Mouse (Mus musculus): ENCODE results near the gene Tmem150a. TPM values are rescaled to one million over a fixed set of nuclear protein-coding genes. Genes with fewer than 3 reads are reported as not detected.

The Tmem150a gene
- polyA plus RNA-seq, 1 experiment from 2014 or later: 13.8 TPM

GRCm38 (mm10) chr6:72374820-72375563, 19.7 kb downstream of the Tmem150a start:
- Histone ChIP-seq H3K4me3 (ENCODE audit: low read length) (no peak overlapping the region), H3K27ac (ENCODE audit: low read length) (peak overlapping the region; percentile 9), H3K9ac (ENCODE audit: low read length) (no peak overlapping the region), H3K27me3 (ENCODE audit: control insufficient read depth, insufficient read depth, low read length) (no peaks in the 10 kb centered on the region), H3K9me3 (replicated peaks; ENCODE audit: control insufficient read depth, low read length) (no peaks in the 10 kb centered on the region), H3K36me3 (ENCODE audit: control insufficient read depth, insufficient read depth) (no peaks in the 10 kb centered on the region), H3K4me1 (ENCODE audit: control insufficient read depth, insufficient read depth, low read length) (peaks cover 16% of the 10 kb centered on the region), H3K4me2 (ENCODE audit: low read depth, low read length) (no peak overlapping the region)
- no peak for ATAC-seq (replicated peaks; ENCODE audit: extremely low read depth, insufficient read depth, low FRiP score)
- 61% methylated on average over 15 of the region's 15 CpGs for WGBS

GRCm38 (mm10) chr6:72378510-72379234, 23.4 kb downstream of the Tmem150a start:
- Histone ChIP-seq H3K4me3 (ENCODE audit: low read length) (peak overlapping the region; percentile 60), H3K27ac (ENCODE audit: low read length) (peak overlapping the region; percentile 68; the same call in 1 of the 2 replicates), H3K27me3 (ENCODE audit: control insufficient read depth, insufficient read depth, low read length) (no peaks in the 10 kb centered on the region), H3K4me1 (ENCODE audit: control insufficient read depth, insufficient read depth, low read length) (peaks cover 3% of the 10 kb centered on the region; the same call in 1 of the 2 replicates), H3K9ac (ENCODE audit: low read length) (no peak overlapping the region), H3K36me3 (ENCODE audit: control insufficient read depth, insufficient read depth) (no peaks in the 10 kb centered on the region), H3K9me3 (replicated peaks; ENCODE audit: control insufficient read depth, low read length) (no peaks in the 10 kb centered on the region), H3K4me2 (ENCODE audit: low read depth, low read length) (peak overlapping the region; percentile 57)
- no peak for ATAC-seq (replicated peaks; ENCODE audit: extremely low read depth, insufficient read depth, low FRiP score)
- WGBS: 87% methylated on average over 8 of the region's 8 CpGs

- H3K36me3 ChIP-seq (ENCODE audit: control insufficient read depth, insufficient read depth): peaks cover 1% of the 10 kb centered on the region; the same call in 1 of the 2 replicates
- H3K4me1 ChIP-seq (ENCODE audit: control insufficient read depth, insufficient read depth, low read length): peaks cover 3% of the 10 kb centered on the region; the same call in 1 of the 2 replicates
- H3K27me3 ChIP-seq (ENCODE audit: control insufficient read depth, insufficient read depth, low read length): no peaks in the 10 kb centered on the region
- H3K4me2 ChIP-seq (ENCODE audit: low read depth, low read length): peak overlapping the region; percentile 57
- H3K27ac ChIP-seq (ENCODE audit: low read length): peak overlapping the region; percentile 68
- WGBS: 30% methylated on average over 7 of the region's 7 CpGs
- no peaks in the 10 kb centered on the region for H3K9me3 ChIP-seq (replicated peaks; ENCODE audit: control insufficient read depth, low read length)
- H3K4me3 ChIP-seq (ENCODE audit: low read length): peak overlapping the region; percentile 60
- peak overlapping the region; percentile 76 for H3K9ac ChIP-seq (ENCODE audit: low read length)
- peak; percentile 11; the same call in 1 of the 2 replicates for ATAC-seq (replicated peaks; ENCODE audit: extremely low read depth, insufficient read depth, low FRiP score)
Measured at GRCm38 (mm10) chr6:72379377-72380130, 24.3 kb downstream of the Tmem150a start.

GRCm38 (mm10) chr6:72380131-72380770, 25.0 kb downstream of the Tmem150a start, which contains the start of gene Vamp5:
Gene Vamp5, minus strand, starts transcription at chr6:72380468.
- Histone ChIP-seq H3K4me3 (ENCODE audit: low read length) (peak within 1 kb of the TSS; percentile 60), H3K27me3 (ENCODE audit: control insufficient read depth, insufficient read depth, low read length) (no peaks in the 10 kb centered on the region), H3K4me2 (ENCODE audit: low read depth, low read length) (peak within 1 kb of the TSS; percentile 57), H3K9me3 (replicated peaks; ENCODE audit: control insufficient read depth, low read length) (no peaks in the 10 kb centered on the region), H3K4me1 (ENCODE audit: control insufficient read depth, insufficient read depth, low read length) (0 out of 2 replicates have a peak, but pooled peaks cover 3% of the 10 kb centered on the region), H3K36me3 (ENCODE audit: control insufficient read depth, insufficient read depth) (peaks cover 8% of the 10 kb centered on the region), H3K27ac (ENCODE audit: low read length) (peak within 1 kb of the TSS; percentile 68), H3K9ac (ENCODE audit: low read length) (peak within 1 kb of the TSS; percentile 76)
- peak; percentile 89 for ATAC-seq (replicated peaks; ENCODE audit: extremely low read depth, insufficient read depth, low FRiP score)
- under 1% methylated on average over 49 of the region's 49 CpGs for WGBS

GRCm38 (mm10) chr6:72382494-72382893, 27.2 kb downstream of the Tmem150a start:
- peaks cover 20% of the 10 kb centered on the region for H3K36me3 ChIP-seq (ENCODE audit: control insufficient read depth, insufficient read depth)
- H3K4me3 ChIP-seq (ENCODE audit: low read length): no peak overlapping the region
- no peaks in the 10 kb centered on the region for H3K27me3 ChIP-seq (ENCODE audit: control insufficient read depth, insufficient read depth, low read length)
- no peak overlapping the region for H3K27ac ChIP-seq (ENCODE audit: low read length)
- no peak for ATAC-seq (replicated peaks; ENCODE audit: extremely low read depth, insufficient read depth, low FRiP score)
- H3K9ac ChIP-seq (ENCODE audit: low read length): no peak overlapping the region
- 75% methylated on average over 6 of the region's 6 CpGs for WGBS
- H3K4me2 ChIP-seq (ENCODE audit: low read depth, low read length): no peak overlapping the region
- H3K9me3 ChIP-seq (replicated peaks; ENCODE audit: control insufficient read depth, low read length): no peaks in the 10 kb centered on the region
- H3K4me1 ChIP-seq (ENCODE audit: control insufficient read depth, insufficient read depth, low read length): 0 out of 2 replicates have a peak, but pooled peaks cover 3% of the 10 kb centered on the region

- no peak for ATAC-seq (replicated peaks; ENCODE audit: extremely low read depth, insufficient read depth, low FRiP score)
- H3K4me3 ChIP-seq (ENCODE audit: low read length): no peak overlapping the region
- no peaks in the 10 kb centered on the region for H3K27me3 ChIP-seq (ENCODE audit: control insufficient read depth, insufficient read depth, low read length)
- no peak overlapping the region for H3K4me2 ChIP-seq (ENCODE audit: low read depth, low read length)
- H3K36me3 ChIP-seq (ENCODE audit: control insufficient read depth, insufficient read depth): peaks cover 21% of the 10 kb centered on the region
- no peak overlapping the region for H3K9ac ChIP-seq (ENCODE audit: low read length)
- H3K9me3 ChIP-seq (replicated peaks; ENCODE audit: control insufficient read depth, low read length): no peaks in the 10 kb centered on the region
- peaks cover 5% of the 10 kb centered on the region; the same call in 1 of the 2 replicates for H3K4me1 ChIP-seq (ENCODE audit: control insufficient read depth, insufficient read depth, low read length)
- H3K27ac ChIP-seq (ENCODE audit: low read length): no peak overlapping the region
- 82% methylated on average over 6 of the region's 6 CpGs for WGBS
Measured at GRCm38 (mm10) chr6:72383142-72383820, 28.0 kb downstream of the Tmem150a start.

- H3K9me3 ChIP-seq (replicated peaks; ENCODE audit: control insufficient read depth, low read length): no peaks in the 10 kb centered on the region
- no peak overlapping the region for H3K9ac ChIP-seq (ENCODE audit: low read length)
- H3K27ac ChIP-seq (ENCODE audit: low read length): no peak overlapping the region
- no peak overlapping the region for H3K4me3 ChIP-seq (ENCODE audit: low read length)
- ATAC-seq (replicated peaks; ENCODE audit: extremely low read depth, insufficient read depth, low FRiP score): no peak
- H3K4me1 ChIP-seq (ENCODE audit: control insufficient read depth, insufficient read depth, low read length): peaks cover 11% of the 10 kb centered on the region
- no peak overlapping the region for H3K4me2 ChIP-seq (ENCODE audit: low read depth, low read length)
- H3K36me3 ChIP-seq (ENCODE audit: control insufficient read depth, insufficient read depth): peaks cover 21% of the 10 kb centered on the region
- H3K27me3 ChIP-seq (ENCODE audit: control insufficient read depth, insufficient read depth, low read length): no peaks in the 10 kb centered on the region
- 89% methylated on average over 7 of the region's 7 CpGs for WGBS
Measured at GRCm38 (mm10) chr6:72383952-72384351, 28.7 kb downstream of the Tmem150a start.

GRCm38 (mm10) chr6:72385258-72385657, 30.0 kb downstream of the Tmem150a start:
- no peak for ATAC-seq (replicated peaks; ENCODE audit: extremely low read depth, insufficient read depth, low FRiP score)
- Histone ChIP-seq H3K9ac (ENCODE audit: low read length) (no peak overlapping the region), H3K36me3 (ENCODE audit: control insufficient read depth, insufficient read depth) (peaks cover 21% of the 10 kb centered on the region), H3K4me1 (ENCODE audit: control insufficient read depth, insufficient read depth, low read length) (peaks cover 13% of the 10 kb centered on the region), H3K4me2 (ENCODE audit: low read depth, low read length) (no peak overlapping the region), H3K9me3 (replicated peaks; ENCODE audit: control insufficient read depth, low read length) (no peaks in the 10 kb centered on the region), H3K4me3 (ENCODE audit: low read length) (no peak overlapping the region), H3K27ac (ENCODE audit: low read length) (no peak overlapping the region), H3K27me3 (ENCODE audit: control insufficient read depth, insufficient read depth, low read length) (no peaks in the 10 kb centered on the region)
- WGBS: 55% methylated on average over 4 of the region's 4 CpGs
